Mouse (Mus musculus) right cerebral cortex, postnatal 10 days (tissue): ENCODE results near the gene Col2a1.

Source experiments
- DNase-seq, 2 experiments: peaks; one replicate each; pipeline ENCODE4 v3.0.0; 2021; ENCODE audit warnings: low spot score in 2 of 2

Gene Col2a1

DNA sequence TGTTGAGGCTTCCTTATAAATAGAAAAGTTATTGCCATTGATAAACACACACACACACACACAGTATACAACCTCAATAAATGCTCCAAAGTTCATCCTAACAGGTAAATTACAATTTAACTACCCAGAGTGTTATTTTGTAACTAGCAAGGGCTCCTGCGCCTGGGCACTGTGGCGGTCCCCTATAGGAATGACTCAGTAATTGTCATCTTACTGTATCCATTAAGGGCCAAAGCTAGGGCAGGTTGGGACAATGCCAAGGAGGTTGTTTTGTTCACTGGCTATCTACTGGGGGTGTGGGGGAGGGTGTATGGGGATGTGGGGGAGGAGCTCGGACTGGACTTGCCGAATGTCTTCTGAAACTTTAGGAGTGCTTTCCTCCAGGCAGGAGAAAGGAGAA is 77.5 kb downstream of the Col2a1 start:
- DNase-seq: no peak
